Mouse (Mus musculus) adipocyte (in vitro differentiated cells): ENCODE data around the gene Tmem251.
A peak's percentile ranks its signal among the peaks of the same experiment; 100 is the strongest.

Source experiments
- DNase-seq: peaks from one replicate; pipeline ENCODE4 v3.0.0-alpha.2; 2016; ENCODE audit warnings: low spot score

Tmem251 gene

DNA sequence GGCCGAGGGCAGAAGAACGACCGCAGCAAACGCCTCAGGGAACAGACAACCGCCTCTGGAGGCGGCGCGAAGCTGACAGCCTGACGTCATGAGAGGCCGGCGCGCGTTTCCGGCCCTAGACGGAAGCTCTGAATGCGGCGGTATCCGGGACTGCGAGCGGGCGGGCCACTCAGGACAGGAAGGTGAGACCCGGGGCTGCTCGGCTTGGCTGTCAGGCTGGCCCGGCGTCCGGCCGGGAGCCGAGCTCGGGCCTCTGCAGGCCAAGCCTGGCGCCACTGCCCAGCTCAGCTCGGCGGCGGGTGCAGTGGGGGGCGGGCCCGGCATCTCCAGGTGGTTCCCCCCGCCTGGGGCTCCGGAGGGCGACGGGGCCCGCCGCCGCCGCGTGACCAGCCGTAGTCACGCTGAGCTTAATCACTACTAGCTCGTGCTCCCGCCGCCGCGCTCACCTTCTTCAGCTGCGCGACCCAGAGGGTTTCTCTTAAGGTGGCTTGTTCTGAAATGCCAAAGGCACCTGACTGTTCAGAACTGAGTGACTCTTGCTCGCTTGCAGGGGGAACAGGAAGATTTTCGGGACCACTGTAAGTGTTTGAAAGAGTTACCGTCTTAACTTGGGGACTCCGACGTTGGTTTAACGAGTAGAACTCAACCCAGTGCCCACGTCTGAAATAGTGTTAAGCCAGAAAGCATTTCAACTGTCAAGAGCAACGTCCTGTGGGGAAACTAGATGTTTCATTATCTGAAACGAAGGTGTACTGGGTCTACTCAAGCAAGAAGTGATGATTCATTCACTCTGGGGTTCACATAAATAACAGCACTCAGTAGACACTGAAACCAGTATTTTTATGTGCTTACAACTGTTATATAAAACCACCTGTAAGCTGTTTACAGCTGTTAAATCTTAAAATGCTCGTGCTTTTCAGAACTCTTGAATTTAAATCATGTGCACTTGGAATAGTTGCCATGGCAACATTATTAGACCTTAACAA lies at the start of gene Tmem251, which contains the start of gene Moap1:
TSS of gene Tmem251 (plus strand) at position 174 of the 986 bp plus-strand sequence.
TSS of gene Moap1 (minus strand) at position 73 of the 986 bp plus-strand sequence.
- peak; percentile 84 for DNase-seq

GRCm38 (mm10) chr12:102695369-102696239 lies 48.0 kb upstream of the Tmem251 start:
- DNase-seq, result no peak

DNA sequence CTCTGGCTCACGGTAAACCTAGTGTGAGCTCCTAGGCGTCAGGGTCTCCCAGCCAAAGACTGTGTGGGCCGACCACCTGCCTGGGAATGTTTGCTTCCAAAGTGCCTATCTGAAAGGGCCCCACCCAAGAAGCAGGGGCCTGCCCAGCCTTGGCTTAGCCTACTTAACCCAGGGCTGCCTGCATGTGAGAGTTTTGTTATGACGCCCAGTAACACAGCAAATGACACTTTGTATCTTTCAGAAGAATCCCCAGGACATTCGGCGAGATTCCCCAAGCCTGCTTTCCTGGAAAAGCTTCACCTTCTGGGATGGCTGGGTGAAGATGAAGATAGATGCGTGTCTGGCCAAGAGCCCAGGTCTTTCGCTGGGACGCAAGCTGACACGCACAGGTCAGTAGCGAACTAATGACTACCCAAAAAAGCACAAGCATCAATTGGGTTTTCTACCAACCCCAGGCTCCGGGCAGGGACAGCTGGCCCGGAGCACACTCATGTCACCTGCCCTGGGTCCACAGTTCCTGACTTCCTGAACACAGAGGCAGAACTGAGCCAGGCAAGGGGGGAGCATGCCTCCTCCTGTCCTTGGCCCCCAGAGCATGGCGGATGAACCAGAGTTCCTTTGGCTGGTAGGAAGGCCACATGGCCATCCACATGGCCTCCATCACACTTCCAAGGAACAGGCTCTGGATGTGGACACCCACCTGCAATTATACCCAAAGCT lies 46.8 kb upstream of the Tmem251 start:
- no peak for DNase-seq

GRCm38 (mm10) chr12:102697381-102697780 lies 46.2 kb upstream of the Tmem251 start:
- DNase-seq, result no peak

GRCm38 (mm10) chr12:102698089-102698684 lies 45.4 kb upstream of the Tmem251 start:
- DNase-seq, result no peak

GRCm38 (mm10) chr12:102699156-102699555 lies 44.4 kb upstream of the Tmem251 start:
- DNase-seq, result no peak

DNA sequence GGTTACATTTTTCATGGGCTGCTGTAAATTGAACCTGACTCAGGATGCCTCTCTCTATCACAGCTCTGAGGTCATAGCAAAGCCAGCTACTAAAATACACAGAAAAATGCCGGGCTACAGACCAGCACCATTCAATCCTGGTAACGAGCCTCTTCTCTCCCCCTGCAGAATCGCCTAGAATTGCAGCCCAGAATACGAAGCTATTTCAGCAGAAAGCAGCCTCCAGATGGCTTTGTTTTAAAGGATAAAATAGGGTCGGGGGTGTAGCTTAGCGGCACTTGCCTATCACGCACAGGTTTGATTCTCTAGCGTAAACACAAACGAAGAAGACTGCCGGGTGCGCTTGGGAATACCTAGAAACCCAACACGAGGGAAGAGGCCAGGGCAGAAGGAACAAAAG lies 43.1 kb upstream of the Tmem251 start:
- no peak for DNase-seq

DNA sequence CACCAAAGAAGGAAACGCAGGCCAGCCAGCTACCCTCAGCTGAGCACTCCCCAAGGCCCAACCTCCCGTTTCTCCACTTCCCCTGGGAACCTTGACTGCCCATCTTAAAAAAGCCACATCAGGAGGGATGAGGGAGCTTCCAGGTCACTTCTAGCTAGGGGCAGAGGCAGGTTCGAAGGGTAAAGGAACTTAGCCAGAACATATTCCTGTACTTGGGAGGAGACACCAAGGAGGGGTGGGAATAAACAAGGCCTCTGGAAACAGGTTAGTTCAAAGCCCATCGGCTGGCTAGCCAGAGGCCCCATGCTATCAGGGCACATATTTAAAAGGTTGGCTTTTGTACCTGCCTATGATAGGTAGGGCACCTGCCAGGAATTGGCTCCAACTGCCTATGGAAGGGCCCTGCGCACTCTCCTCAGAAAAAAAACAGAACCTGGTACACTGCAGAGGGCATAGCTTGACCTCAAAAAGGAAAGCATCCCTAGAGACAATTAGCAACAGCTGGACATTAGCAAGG lies 41.8 kb upstream of the Tmem251 start:
- no peak for DNase-seq

DNA sequence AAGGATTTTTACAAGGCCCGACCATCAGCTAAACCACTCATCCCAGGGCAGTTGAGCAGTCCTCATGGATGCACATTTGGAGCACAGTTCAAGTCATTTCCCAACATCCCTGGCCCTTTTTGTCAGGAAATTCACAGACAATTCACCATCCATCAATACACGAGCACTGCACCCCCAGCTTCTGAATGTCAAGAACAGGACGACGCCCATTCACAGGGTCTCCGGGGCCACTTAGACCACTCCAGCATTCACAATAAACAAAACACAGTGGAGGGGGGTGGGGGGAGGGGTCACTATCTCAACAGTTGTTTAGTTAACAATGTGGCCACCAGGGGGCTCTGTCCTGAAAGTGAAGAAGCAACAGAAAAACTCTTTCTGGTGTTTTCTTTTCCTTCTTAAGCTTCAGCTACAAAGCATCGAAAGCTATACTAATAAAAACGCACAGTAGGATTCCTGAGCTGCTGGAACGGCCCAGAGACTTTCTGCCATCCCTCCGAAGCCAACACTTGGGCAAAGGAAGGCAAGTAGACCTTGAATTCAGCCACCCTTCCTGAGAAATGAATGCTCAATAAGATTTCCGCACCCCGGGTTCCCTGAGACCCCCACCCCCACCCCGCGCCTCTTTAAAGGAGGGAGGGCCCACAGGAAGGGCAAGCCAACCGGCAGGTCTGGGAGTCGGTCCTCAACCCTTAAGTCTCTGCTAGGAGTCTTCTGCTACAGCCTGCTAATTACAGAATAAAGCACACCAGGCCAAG lies 41.0 kb upstream of the Tmem251 start:
- DNase-seq, result peak; percentile 91

- peak; percentile 46 for DNase-seq
Observed at GRCm38 (mm10) chr12:102703111-102703412, 40.5 kb upstream of the Tmem251 start.

GRCm38 (mm10) chr12:102703441-102703840 lies 40.1 kb upstream of the Tmem251 start:
- DNase-seq, result no peak

DNA sequence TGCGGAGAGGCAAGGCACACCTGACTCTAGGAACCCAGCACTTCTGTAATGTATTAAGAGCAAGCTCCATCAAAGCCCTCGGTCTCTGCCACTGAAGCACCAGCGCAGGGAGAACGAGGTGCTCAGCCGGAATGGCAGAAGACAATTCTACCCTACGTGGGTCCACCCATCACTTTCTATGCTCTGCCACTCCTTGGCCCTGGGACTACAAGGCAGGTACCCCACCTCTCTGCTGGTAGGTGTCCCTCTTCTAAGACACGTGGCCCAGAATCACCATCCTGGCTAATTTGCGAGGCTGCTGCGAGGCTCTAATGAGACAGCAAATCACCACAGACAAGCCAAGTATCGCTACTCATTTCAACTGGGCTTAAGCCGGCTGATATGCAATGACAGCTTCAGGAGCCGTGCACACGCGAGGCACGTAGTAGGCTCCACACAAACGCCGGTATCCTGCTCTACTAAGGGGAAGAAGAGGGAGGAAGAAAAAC lies 39.6 kb upstream of the Tmem251 start:
- no peak for DNase-seq

DNA sequence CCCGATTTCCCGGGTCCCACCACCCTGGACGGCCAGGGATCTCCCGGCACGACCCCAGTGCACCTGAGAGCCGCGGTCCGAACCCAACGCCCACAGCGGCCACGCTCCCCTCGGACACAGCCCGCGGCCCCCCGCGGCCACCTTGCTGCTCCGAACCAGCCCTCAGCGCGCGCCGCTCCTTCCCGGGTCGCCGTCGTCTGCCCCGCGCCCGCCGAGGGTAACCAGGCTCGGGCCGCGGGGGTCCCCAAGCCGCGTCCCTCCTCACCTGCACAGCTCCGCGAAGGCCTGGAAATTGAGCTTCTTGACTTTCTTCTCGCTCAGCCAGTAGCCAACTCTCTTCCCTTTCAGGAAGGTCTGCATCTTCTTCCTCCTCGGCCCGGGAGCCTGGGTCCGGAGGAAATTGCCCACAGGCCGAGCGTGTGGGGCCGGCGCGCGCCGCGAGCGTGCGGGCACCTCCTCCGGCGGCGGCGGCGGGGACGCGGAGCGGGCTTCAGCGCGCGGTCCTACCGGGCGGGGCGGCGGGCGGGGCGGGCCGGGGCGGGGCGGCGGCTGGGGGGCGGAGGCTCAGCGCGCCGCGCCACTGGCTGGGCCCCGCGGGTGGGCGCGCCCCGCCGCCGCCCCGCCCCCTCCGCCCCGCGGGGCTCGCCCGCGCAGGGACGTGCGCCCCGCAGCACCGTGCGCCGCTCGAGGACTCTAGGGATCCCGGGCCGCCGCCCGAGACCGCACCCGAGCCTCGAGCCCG lies 38.9 kb upstream of the Tmem251 start, which contains the start of gene Itpk1:
TSS of gene Itpk1 (minus strand) at position 474 of the 742 bp plus-strand sequence.
- peak; percentile 43 for DNase-seq

DNA sequence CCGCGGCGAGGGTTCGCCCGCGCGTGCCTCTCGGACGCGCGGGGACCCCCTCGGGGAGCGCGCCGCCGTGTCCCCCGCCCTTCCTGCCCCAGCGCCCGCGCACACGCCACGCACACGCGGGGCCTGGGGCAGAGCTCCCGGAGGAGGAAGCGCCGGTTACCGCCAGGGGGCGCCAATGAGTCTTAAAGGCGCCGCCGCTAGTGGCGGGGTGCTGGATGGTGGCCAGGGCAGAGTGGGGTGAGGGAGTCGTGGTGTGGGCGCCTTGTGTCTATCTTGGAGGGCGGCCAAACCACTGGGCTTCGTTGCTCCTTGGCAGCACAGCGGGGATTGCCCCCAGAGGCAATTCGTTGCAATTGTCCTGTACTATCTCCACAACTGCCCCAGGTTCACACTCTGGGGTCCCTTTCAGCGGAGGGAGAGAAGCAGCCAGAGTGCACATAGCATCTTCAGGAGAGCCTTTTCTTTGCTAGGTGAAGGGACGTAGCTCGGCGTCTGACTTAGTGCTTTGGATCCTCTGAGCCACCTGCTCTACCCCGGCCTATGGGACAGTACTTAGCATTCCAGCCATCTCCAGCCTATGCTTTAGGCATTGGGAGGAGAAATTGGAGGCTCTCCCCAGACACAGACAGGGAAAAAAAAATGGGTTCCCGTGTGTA lies 38.2 kb upstream of the Tmem251 start:
- peak; percentile 84 for DNase-seq

DNA sequence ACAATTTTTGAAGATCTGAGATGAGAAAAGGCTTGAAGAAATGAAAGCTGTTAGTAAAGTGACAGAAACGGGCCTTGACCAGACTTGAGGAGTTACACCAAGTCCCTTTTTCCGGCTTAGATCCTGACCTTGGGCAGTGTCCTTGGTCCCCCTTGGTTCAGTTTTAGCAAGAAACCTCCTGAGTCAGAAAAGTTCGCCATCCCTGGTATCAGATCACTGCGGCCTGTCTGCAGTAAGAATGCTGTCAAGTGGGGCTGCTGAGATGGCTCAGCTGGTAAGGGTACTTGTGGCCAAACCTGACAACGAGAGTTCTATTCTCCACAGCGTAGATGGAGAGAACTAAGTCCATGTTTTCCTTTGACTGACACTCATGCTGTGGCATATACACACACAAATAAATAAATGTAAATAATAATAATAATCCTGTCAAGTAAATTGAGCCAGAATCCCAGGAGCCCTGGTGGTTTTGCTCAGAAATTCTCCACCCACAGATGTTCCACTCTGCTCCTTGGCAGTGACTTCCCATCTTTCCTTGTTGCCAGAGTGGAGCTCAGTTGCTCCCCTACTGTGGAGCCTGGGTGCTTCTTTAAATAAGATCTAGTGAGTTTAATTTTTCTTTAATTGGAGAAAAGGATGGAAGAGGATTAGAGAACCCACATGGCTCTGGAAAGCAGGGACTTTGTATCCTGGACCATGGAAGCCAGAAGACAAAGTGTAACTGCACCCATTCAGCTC lies 37.5 kb upstream of the Tmem251 start:
- peak; percentile 35 for DNase-seq

DNA sequence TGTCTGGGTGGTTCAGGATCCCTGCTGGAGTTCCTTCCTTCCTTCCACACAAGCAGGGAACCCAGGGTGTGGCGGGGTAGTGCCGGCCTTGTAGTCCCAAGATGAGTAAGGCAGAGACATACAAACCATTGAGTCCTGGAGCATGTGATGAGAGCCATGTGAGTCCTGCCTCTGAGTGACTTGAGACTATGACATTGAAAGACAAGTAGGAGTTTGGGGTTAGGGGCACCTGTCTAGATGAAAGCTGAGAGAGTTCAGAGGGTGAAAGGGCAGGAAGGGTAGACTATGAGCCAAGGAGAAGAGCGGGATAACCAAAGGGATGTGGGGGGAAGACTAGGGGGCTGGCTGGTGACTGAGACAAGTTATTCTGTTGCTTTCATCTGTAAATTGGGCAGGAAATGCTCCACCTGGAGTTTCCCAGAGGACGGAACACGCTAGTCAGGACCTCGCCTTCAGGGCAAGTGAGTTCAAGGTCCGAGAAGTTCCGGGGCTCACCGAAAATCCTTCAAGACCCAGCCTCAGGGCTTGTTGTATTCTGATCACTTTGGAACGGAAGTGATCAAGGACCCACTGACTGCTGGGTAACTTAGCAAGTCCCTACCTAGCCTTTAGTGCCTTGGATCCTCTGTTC lies 36.6 kb upstream of the Tmem251 start:
- no peak for DNase-seq

DNA sequence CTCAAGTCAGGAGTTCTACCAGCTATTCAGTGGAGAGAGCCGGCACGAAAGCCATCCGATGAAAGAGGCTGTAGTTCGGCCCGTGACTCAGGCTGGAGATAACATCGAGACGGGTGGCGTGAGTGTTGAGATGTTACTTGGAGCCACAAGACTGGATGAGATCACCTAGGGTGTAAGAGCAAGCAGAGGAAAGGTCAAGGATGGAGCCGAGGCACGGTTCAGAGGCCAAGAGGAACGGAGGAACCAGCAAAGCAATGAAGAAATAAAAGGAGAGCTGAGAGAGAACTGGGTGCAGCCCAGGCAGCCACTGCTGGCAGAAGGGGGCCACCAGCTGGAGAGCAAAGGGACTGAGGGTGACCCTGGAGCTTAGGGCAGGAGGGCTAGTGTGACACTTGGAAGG lies 35.3 kb upstream of the Tmem251 start:
- peak; percentile 30 for DNase-seq

- DNase-seq, result no peak
Observed at GRCm38 (mm10) chr12:102709896-102710295, 33.7 kb upstream of the Tmem251 start.
